Mouse (Mus musculus): Measurements from ENCODE around the gene Kctd11. TPM values are rescaled to one million over a fixed set of nuclear protein-coding genes. Genes with fewer than 3 reads are reported as not detected.
"Not testable (repeated sequence)": the region's sequence is repeated elsewhere in the genome, so short reads cannot be mapped to it uniquely, and the experiment has no call there.

The Kctd11 gene
- total RNA-seq, 2 experiments from 2014 or later, result 1.3 to 1.7 TPM

DNA sequence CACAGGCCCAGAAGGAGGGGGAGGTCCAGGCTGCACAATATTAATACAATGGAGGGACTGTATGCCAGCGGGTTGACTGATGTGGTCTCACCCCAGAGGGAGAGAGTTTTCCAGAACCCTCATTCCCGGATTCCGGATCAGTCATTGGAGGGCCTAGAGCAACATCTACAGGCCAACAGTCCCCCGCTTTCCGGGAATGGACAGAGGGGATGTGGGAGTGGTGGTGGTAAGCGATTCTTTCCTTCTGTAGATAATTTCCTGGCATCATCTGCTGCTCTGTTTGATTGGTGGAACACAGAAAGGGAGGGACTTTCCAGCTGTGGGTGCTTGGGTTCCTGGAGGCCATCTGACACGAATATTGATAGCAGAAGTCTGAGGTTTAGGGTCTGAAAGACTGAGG lies 5.0 kb downstream of the Kctd11 start:
- TF ChIP-seq CTCF (IDR thresholded peaks at IDR 0.05), result peak; percentile 6; the same call in 1 of the 2 replicates
- DNase-seq, result no peak
- H3K4me3 ChIP-seq, result peak overlapping the region; percentile 3
- intact Hi-C loops (cut with DNase I), result loop anchor here (2.0 to 5.0 kb wide), 4 partner anchors 71 to 194 kb away; partner anchors contain the start of genes Polr2a, Senp3 and Tmem102
- peak overlapping the region; percentile 76 for H3K27ac ChIP-seq

DNA sequence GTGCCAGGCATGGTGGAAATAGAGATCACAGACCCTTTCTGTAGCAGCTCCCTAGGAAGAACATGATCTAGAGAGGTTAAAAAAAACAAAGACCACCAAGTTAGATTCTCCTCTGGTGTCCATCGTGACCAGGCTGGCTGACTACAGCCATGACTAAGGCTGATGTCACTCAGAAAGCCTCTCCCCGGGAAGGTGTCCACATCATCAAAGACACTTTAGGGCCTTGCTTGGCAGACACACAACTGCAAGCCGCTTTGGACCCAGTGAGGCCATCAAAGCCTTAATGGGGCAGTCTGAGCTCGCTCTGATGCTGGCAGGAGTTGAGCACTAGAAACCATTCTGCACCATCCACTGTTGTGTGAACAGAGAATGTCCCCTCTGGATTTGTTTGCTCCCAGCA lies 8.8 kb downstream of the Kctd11 start:
- no peak for DNase-seq
- no peak for TF ChIP-seq CTCF (IDR thresholded peaks at IDR 0.05)
- Histone ChIP-seq H3K27ac (no peak overlapping the region), H3K4me3 (no peak overlapping the region)
- intact Hi-C loops (cut with DNase I), result no loop called here

DNA sequence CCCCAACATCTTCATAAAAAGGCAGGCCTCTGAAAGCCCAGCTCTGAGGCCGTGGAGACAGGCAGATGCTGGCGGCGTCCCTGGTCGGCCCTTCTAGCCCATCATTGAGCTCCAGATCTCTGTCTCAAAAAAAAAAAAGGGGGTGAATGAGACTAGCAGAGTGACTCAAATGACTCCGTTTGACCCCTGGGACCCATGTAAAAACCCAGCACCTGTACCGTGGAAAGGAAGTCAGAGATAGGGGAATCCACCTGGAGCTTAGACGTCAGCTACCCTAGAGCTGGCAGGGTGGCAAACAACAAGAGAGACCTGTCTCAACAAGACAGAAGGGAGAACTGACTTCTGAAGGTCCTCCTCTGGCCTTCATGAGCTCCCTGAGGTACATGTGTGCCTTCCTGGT lies 9.4 kb downstream of the Kctd11 start:
- Histone ChIP-seq H3K27ac (no peak overlapping the region), H3K4me3 (no peak overlapping the region)
- no peak for TF ChIP-seq CTCF (IDR thresholded peaks at IDR 0.05)
- DNase-seq, result no peak
- intact Hi-C loops (cut with DNase I), result no loop called here

GRCm38 (mm10) chr11:69870289-69871069 lies 10.7 kb downstream of the Kctd11 start:
- intact Hi-C loops (cut with DNase I), result no loop called here
- Histone ChIP-seq H3K4me3 (no peak overlapping the region), H3K27ac (no peak overlapping the region)
- TF ChIP-seq CTCF (IDR thresholded peaks at IDR 0.05), result no peak
- DNase-seq, result no peak

GRCm38 (mm10) chr11:69867335-69867734 lies 13.9 kb downstream of the Kctd11 start:
- Histone ChIP-seq H3K4me3 (no peak overlapping the region), H3K27ac (0 out of 2 replicates have a peak overlapping the region, but pooled peaks have one; percentile 5)
- intact Hi-C loops (cut with DNase I), result no loop called here
- DNase-seq, result no peak
- TF ChIP-seq CTCF (IDR thresholded peaks at IDR 0.05), result no peak

DNA sequence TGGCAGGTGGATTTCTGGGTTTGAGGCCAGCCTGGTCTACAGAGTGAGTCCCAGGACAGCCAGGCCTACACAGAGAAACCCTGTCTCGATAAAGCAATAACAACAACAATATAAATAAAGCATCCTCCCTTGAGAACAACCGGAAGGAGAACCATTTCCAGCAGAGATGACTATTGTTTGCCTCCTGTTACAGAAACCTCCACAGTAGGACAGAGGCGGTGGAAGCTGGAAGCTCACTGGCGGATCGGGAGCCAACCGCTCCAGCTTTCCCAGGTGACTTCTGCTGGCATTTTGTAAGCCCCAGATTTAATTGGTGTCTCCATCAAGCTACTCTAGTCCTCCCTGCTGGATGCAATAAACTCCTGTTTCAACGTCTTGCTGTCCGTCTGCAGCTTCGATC lies 15.6 kb downstream of the Kctd11 start:
- TF ChIP-seq CTCF (IDR thresholded peaks at IDR 0.05), result no peak
- peak overlapping the region; percentile 46; the same call in 1 of the 2 replicates for H3K27ac ChIP-seq
- intact Hi-C loops (cut with DNase I), result no loop called here

GRCm38 (mm10) chr11:69864138-69864860 lies 16.9 kb downstream of the Kctd11 start:
- Histone ChIP-seq H3K27ac (no peak overlapping the region), H3K4me3 (no peak overlapping the region)
- no peak for DNase-seq
- no peak for TF ChIP-seq CTCF (IDR thresholded peaks at IDR 0.05)
- intact Hi-C loops (cut with DNase I), result no loop called here

More for the DNA sequence above, 15.6 kb downstream of the Kctd11 start:
- H3K4me3 ChIP-seq, result no peak overlapping the region
- no peak for DNase-seq

- intact Hi-C loops (cut with DNase I); DNase-seq; H3K27ac ChIP-seq: not testable (repeated sequence)
Measured at GRCm38 (mm10) chr11:69863729-69864128, 17.5 kb downstream of the Kctd11 start.

DNA sequence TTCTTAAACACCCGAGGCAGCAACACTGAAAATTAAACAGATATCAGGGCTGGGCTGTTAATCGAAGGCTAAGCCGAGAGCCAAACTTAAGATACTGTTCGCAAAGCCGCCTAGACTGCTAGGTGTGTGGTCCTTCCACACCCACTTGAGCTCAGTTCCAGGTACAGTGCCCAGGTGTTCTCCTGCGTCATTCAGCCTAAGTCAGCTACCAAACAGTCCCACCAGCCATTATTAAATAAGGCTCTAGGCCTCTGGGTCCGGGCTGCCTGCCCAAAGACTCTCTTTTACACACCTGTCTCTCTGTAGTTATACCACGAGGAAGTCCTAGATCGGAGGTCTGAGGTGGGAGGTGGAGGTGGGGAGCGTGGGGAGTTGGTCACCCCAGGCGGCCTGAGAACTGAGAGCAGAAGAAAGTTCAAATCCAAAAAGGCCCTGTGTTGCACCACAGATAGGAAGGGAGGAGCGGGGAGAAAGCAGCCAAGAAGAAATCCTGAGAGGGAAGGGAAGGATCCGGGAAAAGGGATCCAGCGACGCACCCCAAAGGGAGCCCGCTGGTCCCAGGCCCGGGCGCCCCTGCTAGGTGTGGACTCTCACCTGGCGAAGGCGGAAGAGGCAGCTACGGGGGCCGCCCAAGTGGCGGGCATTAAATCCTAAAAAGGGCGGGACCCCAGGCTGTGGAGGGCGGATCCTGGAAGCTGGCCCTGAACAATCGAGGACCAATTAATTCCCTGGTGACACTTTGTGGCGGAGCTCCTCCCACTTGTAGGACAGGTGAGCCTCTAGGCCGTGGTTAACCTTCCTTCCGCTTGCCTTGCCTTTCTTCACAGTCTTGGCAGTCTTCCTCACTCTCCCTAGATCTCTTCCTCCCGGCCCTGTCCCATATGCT lies 22.9 kb downstream of the Kctd11 start, which contains the start of gene Tnk1:
Tnk1 (minus strand) TSS at position 618 of the 886 bp plus-strand sequence.
- no peak within 1 kb of the TSS for H3K4me3 ChIP-seq
- intact Hi-C loops (cut with DNase I), result no loop called here
- no peak for DNase-seq
- no peak for TF ChIP-seq CTCF (IDR thresholded peaks at IDR 0.05)
- no peak within 1 kb of the TSS for H3K27ac ChIP-seq

More at GRCm38 (mm10) chr11:69863729-69864128, 17.5 kb downstream of the Kctd11 start:
- H3K4me3 ChIP-seq, result not testable (repeated sequence)

DNA sequence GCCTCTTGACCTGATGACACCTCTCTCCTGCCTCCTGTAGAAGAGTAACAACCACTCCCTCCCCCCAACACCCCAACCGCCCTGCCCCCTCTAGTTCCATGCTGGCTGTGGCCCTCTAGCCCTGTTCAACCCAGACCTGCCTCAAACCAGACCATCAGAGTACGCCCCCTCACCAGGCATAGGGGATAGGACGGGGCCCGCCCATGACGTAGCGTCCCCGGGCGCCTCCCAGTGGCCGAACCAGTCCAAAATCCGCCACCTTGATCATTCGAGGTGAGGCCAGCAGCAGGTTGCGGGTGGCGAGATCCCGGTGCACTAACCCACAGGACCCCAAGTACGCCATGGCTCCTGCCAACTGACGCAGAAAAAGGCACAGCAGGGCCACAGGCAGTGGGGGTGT lies 25.9 kb downstream of the Kctd11 start:
- no peak overlapping the region for H3K4me3 ChIP-seq
- TF ChIP-seq CTCF (IDR thresholded peaks at IDR 0.05), result peak; percentile 61
- DNase-seq, result peak; percentile 59
- intact Hi-C loops (cut with DNase I), result no loop called here
- H3K27ac ChIP-seq, result peak overlapping the region; percentile 43; the same call in 1 of the 2 replicates

GRCm38 (mm10) chr11:69854680-69855079 lies 26.5 kb downstream of the Kctd11 start:
- DNase-seq, result no peak
- peak overlapping the region; percentile 43 for H3K27ac ChIP-seq
- TF ChIP-seq CTCF (IDR thresholded peaks at IDR 0.05), result no peak
- intact Hi-C loops (cut with DNase I), result no loop called here
- H3K4me3 ChIP-seq, result no peak overlapping the region

DNA sequence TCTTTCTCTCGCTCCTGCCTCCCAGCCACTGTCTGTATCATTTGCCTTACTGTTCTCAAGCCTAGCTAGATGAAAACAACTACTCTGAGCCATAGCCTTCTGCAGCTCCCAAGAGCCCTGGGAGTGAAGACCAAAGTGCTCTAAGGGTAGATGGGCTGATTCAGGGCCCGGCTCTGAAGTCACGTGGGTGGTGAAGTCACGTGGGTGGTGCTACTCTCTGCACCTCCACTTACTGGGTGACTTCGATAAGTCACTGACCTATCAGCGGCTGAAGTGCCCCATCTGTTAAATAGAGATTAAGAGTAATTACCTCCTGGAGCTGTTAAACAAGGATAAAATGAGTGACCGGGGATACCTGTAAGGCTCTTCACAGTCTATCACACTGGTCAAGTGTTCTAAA lies 27.2 kb downstream of the Kctd11 start:
- no peak for DNase-seq
- Histone ChIP-seq H3K4me3 (no peak overlapping the region), H3K27ac (peak overlapping the region; percentile 43)
- TF ChIP-seq CTCF (IDR thresholded peaks at IDR 0.05), result no peak
- intact Hi-C loops (cut with DNase I), result no loop called here
